Mouse (Mus musculus) right cerebral cortex, postnatal 14 days (tissue): ENCODE measurements at regions not wholly inside any gene's neighbourhood (a gene's known extent, or its start where the extent isn't known, plus 50 kb on each side); places are given as distances from the start of the nearest gene placed in this dataset.

ENCODE experiments used
- DNase-seq: peaks from one replicate; pipeline ENCODE4 v3.0.0; 2022

- DNase-seq = no peak
These were observed 873.5 kb downstream of the Rapgef2 start for GRCm38 (mm10) chr3:78412669-78413419.

GRCm38 (mm10) chr3:78411395-78411794, 874.9 kb downstream of the Rapgef2 start:
- DNase-seq = no peak

- no peak for DNase-seq
These were observed 877.1 kb downstream of the Rapgef2 start for GRCm38 (mm10) chr3:78409237-78409636.

- no peak for DNase-seq
These were observed 880.4 kb downstream of the Rapgef2 start for GRCm38 (mm10) chr3:78405760-78406467.

- DNase-seq = peak; percentile 19
These were observed 927.9 kb downstream of the Rapgef2 start for GRCm38 (mm10) chr3:78358377-78358776.

GRCm38 (mm10) chr3:78339891-78340290, 946.4 kb downstream of the Rapgef2 start:
- no peak for DNase-seq

- no peak for DNase-seq
These were observed 974.5 kb downstream of the Rapgef2 start for GRCm38 (mm10) chr3:78311630-78312406.

- DNase-seq = no peak
These were observed 985.8 kb downstream of the Rapgef2 start for GRCm38 (mm10) chr3:78300506-78300905.

- no peak for DNase-seq
These were observed 994.4 kb downstream of the Rapgef2 start for GRCm38 (mm10) chr3:78291894-78292293.

GRCm38 (mm10) chr3:78284071-78284470, 1002.2 kb downstream of the Rapgef2 start:
- peak; percentile 5 for DNase-seq

GRCm38 (mm10) chr3:78236920-78237319, 1049.4 kb downstream of the Rapgef2 start:
- DNase-seq = peak; percentile 6

- DNase-seq = no peak
These were observed 1076.6 kb downstream of the Rapgef2 start for GRCm38 (mm10) chr3:78209729-78210128.

- no peak for DNase-seq
These were observed 1123.7 kb downstream of the Rapgef2 start for GRCm38 (mm10) chr3:78162601-78163000.

GRCm38 (mm10) chr3:78158450-78158849, 1127.9 kb downstream of the Rapgef2 start:
- peak; percentile 5 for DNase-seq
